Mouse (Mus musculus) retina, embryonic 14.5 days (tissue): Measurements from ENCODE around the gene Clstn2.

Experiments used
- DNase-seq: peaks from one replicate; pipeline ENCODE4 v3.0.0-alpha.2; 2015; ENCODE audit warnings: low spot score

Gene Clstn2

DNA sequence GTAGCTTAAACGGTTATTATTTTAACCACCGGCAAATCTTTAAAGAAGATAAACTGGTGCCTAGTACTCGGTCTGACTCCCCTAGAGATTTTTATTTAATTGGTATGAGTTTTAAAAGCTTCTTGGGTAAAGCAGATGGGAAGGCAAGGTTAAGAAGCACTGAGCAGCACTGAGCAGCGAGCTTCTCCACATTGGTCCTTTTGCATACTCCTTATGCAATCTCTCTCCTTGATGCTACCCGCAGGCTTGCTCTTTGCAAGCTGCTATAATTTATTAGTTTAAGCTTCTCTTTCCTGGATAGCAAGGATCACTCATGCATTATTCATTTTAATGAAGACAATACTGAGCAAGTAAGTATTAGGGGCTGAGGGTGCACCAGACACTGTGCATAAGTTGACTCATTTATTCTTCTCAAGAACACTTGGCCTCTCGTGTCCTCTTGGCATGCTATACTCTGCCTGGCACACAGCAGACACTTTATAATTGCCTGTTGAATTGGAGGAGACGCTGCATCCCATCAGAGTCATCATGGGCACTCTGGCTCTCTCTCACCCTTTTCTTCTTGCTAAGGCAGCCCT lies 561.9 kb downstream of the Clstn2 start:
- no peak for DNase-seq

DNA sequence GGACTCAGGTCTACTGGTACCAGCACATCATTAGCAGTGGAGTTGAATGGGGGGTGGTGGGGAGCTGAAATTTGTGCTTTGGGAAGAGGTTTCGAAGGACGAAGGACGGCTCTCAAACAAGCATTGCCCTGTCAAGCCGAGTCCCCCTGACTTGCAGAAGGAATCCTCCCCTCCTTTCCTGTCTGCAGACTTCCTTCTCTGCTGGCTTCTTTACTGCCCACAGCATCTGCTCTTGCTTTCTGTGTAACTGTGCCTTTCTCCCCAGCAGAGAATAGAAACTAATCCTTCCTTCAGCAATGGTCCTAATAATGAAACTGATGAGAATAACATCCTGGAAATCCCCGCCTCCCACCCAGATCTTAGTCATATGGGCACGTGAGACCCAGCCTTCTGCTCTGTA lies 572.5 kb downstream of the Clstn2 start:
- no peak for DNase-seq

DNA sequence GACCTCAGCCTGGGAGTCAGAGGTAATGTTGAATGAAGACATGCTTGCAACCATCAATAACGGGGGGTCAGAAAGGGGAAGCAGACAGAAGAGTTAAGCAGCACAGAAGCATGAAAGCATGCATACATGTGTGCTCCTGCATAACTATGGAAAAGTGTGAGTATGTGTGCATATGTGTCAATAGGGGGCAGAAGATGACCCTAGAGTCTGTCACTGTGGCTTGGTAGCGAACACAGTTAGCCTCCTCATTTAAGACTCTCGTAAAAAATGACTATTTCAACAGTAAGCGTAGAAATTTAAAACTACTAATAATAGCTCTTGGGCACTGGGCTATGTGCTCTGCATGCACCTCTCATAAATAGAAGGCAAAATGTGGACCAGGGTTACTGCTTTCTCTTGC lies 573.2 kb downstream of the Clstn2 start:
- DNase-seq, result peak; percentile 42

DNA sequence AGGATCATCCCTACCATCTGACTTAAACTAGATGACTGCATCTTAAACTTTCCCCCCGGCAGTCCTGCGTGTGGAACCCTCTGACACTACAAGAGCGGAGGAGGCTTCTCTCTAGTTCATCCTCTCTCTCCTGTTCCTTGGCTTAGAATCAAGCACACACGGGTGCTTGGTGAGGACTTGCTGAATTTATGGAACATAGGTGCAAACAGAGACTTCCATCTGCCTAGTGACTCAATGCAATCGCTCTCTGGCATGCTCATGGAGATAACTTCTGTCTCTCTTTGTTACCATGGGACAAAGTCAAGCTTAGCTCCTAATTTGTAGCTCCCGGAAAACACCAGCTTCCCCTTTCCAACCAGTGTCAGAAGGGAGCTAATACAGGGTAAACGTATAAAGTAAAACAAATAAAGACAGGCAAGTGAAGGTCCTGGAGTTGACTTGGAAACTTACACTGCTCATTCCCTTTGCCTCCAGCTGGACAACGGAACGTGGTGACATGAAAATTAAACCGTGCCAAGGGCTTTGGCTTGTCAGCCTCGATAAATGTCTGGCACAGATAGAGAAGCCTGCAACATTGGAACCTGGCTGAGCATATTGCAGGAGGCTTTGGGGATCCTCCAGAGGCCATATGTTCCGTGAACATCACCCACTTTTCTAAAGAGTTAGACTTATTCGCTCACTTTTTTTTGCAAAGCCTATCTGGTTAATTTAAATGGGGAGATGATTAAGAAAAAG lies 583.5 kb downstream of the Clstn2 start:
- DNase-seq, result no peak

DNA sequence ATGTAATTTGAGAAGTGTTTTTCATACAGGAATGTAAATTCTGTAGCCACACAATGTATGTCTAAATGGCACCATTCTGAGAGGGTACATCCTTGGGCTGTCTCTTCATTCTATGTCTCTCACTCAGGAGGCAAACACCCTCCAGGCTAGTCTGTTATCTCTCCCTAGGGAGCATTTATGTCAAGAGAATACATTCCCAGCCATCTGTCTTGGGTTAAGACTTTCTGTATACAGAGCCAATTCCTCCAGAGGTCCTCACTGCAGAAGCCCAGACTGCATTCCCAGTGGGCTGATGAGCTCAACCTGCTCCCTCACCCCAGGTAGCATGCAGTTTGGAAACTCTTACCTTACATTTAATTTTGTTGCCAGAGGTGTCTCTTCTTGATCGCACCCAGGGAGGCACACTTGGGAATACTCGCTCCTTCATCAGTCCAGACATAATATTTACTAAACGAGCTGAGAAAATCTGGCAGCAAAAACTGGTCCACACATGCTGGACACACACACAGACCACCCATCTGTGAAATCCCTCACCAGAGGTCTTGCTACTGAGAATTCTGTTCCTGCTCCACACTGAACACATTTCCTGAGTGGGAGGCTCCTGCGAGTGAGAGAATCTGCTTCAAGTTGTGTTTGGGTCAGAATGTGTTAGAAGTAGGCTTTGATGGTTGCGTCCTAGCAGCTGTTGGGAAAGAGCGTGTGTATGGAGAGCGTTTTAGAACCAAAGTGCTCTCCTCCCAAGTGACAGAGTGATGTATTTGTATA lies 592.9 kb downstream of the Clstn2 start:
- no peak for DNase-seq

DNA sequence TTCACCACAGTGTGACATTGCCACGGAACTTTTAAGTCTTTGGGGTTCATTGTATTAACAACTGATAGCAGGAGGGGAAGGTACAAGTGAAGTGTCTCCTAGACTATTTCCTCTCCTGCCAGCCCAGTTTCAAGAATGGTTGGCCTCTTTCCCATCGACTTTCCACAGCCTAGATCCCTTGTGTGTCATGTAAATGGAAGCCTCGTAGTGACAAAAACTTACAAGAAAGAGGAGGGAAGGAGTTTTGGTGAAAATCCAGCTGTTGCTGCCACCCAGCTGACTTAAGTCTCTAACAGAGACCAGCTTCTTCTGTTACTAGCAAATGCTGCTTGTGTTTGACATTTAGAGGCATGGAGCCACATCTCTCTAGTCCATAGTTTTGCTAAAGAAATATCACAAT lies 598.3 kb downstream of the Clstn2 start:
- DNase-seq, result no peak

DNA sequence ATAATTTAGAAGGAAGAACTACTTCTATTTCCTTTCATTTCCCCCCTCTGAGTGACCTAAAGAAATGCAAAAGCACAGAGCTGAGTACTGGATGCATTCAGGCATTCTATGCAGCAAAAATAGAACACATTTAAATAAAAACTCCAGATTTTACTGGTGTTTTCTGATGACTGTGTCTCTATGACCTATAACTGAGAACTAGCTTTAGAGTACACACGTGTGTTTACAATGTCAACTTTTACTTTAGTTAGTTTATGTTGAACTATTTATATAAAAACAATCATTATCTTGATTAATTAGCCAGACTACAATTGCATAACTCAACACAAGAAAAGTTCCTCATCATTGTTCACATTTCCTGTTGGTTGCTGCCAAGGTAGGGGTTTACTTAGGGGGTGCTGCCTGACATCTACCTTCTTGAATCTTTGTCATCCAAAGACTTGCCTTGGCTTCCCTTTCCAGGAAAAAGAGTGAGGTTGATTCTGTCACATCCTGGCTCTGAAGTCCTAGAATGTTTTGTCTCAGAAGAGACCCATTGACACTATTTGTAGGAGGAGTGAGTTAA lies 603.0 kb downstream of the Clstn2 start:
- DNase-seq, result no peak

DNA sequence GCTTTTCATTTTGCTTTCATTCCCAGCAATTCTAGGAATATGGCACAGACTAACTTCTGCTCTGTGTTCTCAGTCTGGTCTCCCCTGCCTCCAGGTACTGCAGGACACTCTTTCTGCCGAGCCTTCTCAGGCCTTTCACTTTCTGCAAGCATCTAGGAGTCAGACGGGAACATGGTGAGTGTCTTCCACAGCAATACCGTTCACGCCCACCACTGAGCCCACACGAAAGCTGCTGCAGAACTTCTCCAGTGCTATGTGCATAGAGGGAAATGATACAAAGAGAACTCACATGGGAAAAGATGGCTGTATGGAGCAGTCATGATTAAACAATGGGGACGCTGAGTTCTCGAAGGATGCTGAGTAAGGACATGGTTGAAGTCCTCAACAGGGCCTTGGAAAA lies 604.9 kb downstream of the Clstn2 start:
- DNase-seq, result no peak

DNA sequence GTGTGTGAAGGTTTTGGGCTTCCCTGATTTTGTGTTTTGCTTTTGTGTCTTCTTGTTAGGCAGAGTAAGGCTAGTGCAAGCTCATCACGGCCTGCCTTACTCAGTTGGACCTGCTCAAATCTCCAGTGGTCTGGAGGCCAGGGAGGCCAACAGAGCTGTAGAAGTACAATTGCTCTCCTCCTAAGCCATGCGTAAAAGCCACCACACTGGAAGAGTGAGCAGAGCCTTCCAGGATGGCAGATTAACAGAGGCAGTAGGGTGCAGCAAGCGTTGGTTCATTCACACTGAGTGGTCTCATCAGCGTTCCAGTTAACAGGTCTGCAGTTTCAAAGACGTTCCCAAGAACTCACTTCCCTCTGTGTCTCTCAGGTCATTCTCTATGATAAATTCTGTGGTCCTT lies 612.1 kb downstream of the Clstn2 start:
- DNase-seq, result peak; percentile 16

DNA sequence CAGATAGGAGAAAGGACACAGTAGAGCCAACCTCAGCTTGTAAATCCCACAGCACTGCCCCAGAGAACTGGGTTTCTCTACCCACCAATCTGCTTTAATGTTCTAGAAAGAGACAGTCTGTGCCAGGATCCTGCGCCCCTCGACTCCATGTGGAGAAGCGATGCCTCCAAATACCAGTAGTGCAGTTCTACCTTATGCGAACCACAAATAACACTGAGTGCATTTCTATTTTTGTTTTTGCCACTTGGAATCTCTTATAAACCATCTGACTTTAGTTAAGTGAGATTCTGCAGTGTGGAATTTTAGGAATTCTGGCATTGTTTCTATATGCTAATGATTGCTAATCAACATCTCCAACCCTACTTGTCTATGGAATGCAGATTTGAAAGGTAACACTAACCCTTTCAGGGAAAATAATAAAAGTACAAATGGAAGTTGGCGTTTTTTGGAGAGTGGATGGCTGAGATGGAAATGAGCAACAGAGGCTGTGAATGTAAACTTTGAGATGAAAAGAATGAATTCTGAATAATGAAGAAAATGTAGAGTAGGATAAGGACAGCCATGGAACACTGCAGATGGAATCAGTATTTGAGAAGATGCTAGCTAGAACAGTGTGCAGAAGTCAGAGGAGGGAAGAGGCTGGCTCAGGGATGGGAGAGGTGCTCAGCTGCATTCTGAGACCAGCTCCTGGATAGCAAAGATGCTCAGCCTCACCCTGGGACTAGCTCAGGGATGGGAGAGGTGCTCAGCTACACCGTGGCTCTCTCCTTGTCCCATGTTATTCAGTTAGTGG lies 617.9 kb downstream of the Clstn2 start:
- DNase-seq, result no peak

DNA sequence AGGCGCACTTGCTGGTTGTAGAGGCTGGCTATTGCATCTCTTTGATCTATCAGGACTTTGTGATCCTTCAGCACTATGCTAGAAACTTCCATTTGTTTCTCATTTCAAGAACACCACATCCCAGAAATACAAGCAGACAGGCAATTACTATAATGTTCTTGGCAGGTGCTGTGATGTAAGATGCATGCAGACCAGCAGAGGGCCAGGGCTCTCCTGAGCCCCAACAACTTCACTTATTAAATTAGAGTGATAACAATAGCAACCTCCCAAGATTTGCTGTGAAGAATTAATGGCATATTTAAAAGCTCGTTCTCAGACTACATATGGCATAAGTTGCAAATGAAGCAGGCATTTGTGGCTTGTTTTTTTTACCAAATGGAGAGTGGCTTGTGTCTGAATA lies 624.8 kb downstream of the Clstn2 start:
- no peak for DNase-seq
